Mouse (Mus musculus): ENCODE results near the gene Stk24. TPM values are rescaled to one million over a fixed set of nuclear protein-coding genes. Genes with fewer than 3 reads are reported as not detected.
A peak's percentile ranks its signal among the peaks of the same experiment; 100 is the strongest.
"Not testable (repeated sequence)": the region's sequence is repeated elsewhere in the genome, so short reads cannot be mapped to it uniquely, and the experiment has no call there.

Stk24 gene
- total and polyA plus RNA-seq, 2 experiments from 2014 or later = 15.0 to 18.7 TPM

GRCm38 (mm10) chr14:121417594-121417993, 37.8 kb upstream of the Stk24 start:
- Histone ChIP-seq H3K4me1 (ENCODE audit: insufficient read depth, low read length) (no peaks in the 10 kb centered on the region), H3K27ac (no peak overlapping the region), H3K27me3 (ENCODE audit: insufficient read depth, low read length) (no peaks in the 10 kb centered on the region), H3K4me2 (ENCODE audit: low read depth, low read length) (no peak overlapping the region), H3K9me3 (ENCODE audit: low read length) (no peaks in the 10 kb centered on the region), H3K36me3 (ENCODE audit: insufficient read depth, low read length) (no peaks in the 10 kb centered on the region), H3K4me3 (ENCODE audit: low read length) (no peak overlapping the region), H3K9ac (replicated peaks; ENCODE audit: low read length) (no peak overlapping the region)
- ATAC-seq (no peak), DNase-seq (ENCODE audit: low spot score) (peak; percentile 12)
- TF ChIP-seq CTCF (IDR thresholded peaks at IDR 0.05; ENCODE audit: low read depth) = no peak
- 74% methylated on average over 5 of the region's 5 CpGs for WGBS

DNA sequence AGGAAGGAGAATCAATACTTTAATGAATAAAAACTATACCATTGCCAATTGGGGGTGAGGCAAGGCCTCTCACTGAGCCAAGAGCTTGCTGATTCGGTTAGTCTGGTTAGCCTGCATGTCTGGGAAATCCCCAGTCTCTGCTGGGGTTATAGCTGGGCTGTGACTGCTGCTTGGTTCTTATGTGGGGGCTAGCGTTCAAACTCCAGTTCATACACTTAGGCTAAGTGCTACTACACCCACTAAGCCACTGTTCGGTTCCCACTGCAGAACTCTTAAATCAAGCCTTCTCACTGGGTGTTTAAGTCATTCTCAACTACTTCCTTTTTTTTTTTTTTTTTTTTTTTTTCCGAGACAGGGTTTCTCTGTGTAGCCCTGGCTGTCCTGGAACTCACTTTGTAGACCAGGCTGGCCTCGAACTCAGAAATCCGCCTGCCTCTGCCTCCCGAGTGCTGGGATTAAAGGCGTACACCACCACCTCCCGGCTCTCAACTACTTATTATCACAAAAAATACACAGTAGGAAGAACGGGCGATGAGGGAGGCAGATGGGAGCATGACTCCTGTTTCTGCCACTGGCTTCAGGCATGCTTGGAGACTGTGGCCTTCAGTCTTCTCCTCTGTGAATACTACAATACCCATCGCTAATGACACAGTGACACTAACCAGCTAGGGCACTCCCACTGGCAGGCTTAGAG, 37.0 kb upstream of the Stk24 start:
- Histone ChIP-seq H3K36me3 (ENCODE audit: insufficient read depth, low read length) (no peaks in the 10 kb centered on the region), H3K9ac (replicated peaks; ENCODE audit: low read length) (no peak overlapping the region), H3K9me3 (ENCODE audit: low read length) (no peaks in the 10 kb centered on the region), H3K4me1 (ENCODE audit: insufficient read depth, low read length) (no peaks in the 10 kb centered on the region), H3K27me3 (ENCODE audit: insufficient read depth, low read length) (no peaks in the 10 kb centered on the region), H3K4me3 (ENCODE audit: low read length) (no peak overlapping the region), H3K4me2 (ENCODE audit: low read depth, low read length) (no peak overlapping the region), H3K27ac (no peak overlapping the region)
- TF ChIP-seq CTCF (IDR thresholded peaks at IDR 0.05; ENCODE audit: low read depth) = no peak
- no peak for DNase-seq (ENCODE audit: low spot score)
- 88% methylated on average over 11 of the region's 12 CpGs for WGBS
- ATAC-seq = no peak

DNA sequence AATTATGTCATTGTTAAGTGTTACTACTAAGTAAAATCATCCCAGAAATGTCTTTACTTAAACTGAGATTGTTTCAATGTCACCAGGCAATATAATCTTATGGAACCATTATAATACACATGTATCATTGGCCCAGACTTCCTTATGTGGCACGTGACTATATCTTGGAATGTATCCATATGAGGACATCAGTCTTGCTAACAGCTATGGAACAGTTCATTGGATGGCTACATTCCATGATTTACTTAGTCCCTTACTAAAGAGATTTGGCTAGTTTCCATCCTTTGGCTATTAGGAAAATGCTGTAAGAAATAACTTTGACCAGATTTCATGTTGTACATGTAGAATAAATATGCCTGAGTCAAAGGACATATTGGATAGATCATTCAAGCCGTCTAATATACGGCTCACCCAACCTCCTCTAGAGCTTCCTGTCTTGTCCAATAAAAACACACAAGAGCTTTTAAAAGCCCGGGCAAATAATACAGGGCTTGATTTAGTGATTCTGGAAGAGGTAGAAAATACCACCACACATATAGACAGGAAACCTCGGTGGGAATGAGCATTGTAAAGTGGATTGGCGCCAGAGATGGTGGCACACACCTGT, 34.9 kb upstream of the Stk24 start:
- H3K4me3 ChIP-seq (ENCODE audit: low read length) = no peak overlapping the region
- H3K9me3 ChIP-seq (ENCODE audit: low read length) = no peaks in the 10 kb centered on the region
- H3K4me1 ChIP-seq (ENCODE audit: insufficient read depth, low read length) = no peaks in the 10 kb centered on the region
- ATAC-seq (no peak), DNase-seq (ENCODE audit: low spot score) (no peak)
- no peaks in the 10 kb centered on the region for H3K36me3 ChIP-seq (ENCODE audit: insufficient read depth, low read length)
- no peak overlapping the region for H3K9ac ChIP-seq (replicated peaks; ENCODE audit: low read length)
- H3K4me2 ChIP-seq (ENCODE audit: low read depth, low read length) = no peak overlapping the region
- H3K27ac ChIP-seq = no peak overlapping the region
- 84% methylated on average over 6 of the region's 6 CpGs for WGBS
- TF ChIP-seq CTCF (IDR thresholded peaks at IDR 0.05; ENCODE audit: low read depth) = no peak
- H3K27me3 ChIP-seq (ENCODE audit: insufficient read depth, low read length) = no peaks in the 10 kb centered on the region

DNA sequence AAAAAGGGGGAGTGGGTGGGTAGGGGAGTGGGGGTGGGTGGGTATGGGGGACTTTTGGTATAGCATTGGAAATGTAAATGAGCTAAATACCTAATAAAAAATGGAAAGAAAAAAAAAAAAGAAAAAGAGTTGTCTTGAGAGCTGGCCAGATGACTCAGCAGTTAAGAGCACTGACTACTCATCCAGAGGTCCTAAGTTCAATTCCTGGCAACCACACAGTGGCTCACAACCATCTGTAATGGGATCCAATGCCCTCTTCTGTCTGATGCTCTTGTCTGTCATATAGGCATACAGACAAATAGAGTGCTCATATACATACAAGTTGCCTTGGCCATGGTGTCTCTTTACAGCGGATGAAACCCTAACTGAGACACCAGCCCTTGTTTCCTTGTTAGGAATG, 33.9 kb upstream of the Stk24 start:
- ATAC-seq = not testable (repeated sequence)
- WGBS = 100% methylated on average over 1 of the region's 1 CpGs

GRCm38 (mm10) chr14:121408944-121409343, 29.1 kb upstream of the Stk24 start:
- WGBS = 83% methylated on average over 3 of the region's 3 CpGs

More for the DNA sequence above, 33.9 kb upstream of the Stk24 start:
- not testable (repeated sequence) for DNase-seq (ENCODE audit: low spot score); H3K4me2 ChIP-seq (ENCODE audit: low read depth, low read length); H3K9me3 ChIP-seq (ENCODE audit: low read length); H3K36me3 ChIP-seq (ENCODE audit: insufficient read depth, low read length); H3K4me3 ChIP-seq (ENCODE audit: low read length); H3K27me3 ChIP-seq (ENCODE audit: insufficient read depth, low read length); H3K9ac ChIP-seq (replicated peaks; ENCODE audit: low read length); H3K27ac ChIP-seq; H3K4me1 ChIP-seq (ENCODE audit: insufficient read depth, low read length)

DNA sequence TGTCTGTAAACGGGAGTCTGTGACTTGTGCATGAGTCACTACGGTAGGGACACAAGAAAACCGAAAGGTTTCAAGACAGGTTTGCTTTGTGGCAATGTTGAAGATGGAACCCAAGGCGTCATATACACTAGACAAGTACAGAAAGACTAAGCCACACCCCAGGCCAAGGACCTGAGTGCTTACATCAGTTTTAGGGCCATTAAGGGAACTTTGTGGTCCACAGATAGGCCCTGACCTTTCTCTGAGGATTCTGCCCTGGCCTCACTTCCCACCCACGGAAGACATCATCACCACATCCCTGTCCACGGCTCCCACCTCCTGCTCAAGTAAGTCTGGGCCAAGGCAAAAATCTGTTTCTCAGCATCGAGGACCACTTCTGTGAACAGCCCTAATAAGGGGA, 27.1 kb upstream of the Stk24 start:
- Histone ChIP-seq H3K36me3 (ENCODE audit: insufficient read depth, low read length) (no peaks in the 10 kb centered on the region), H3K9ac (replicated peaks; ENCODE audit: low read length) (no peak overlapping the region), H3K4me2 (ENCODE audit: low read depth, low read length) (no peak overlapping the region), H3K27ac (no peak overlapping the region), H3K9me3 (ENCODE audit: low read length) (no peaks in the 10 kb centered on the region), H3K4me1 (ENCODE audit: insufficient read depth, low read length) (no peaks in the 10 kb centered on the region), H3K27me3 (ENCODE audit: insufficient read depth, low read length) (no peaks in the 10 kb centered on the region), H3K4me3 (ENCODE audit: low read length) (no peak overlapping the region)
- TF ChIP-seq CTCF (IDR thresholded peaks at IDR 0.05; ENCODE audit: low read depth) = no peak
- ATAC-seq = no peak
- no peak for DNase-seq (ENCODE audit: low spot score)
- WGBS = 91% methylated on average over 7 of the region's 7 CpGs

More at GRCm38 (mm10) chr14:121408944-121409343, 29.1 kb upstream of the Stk24 start:
- Histone ChIP-seq H3K9ac (replicated peaks; ENCODE audit: low read length) (no peak overlapping the region), H3K9me3 (ENCODE audit: low read length) (no peaks in the 10 kb centered on the region), H3K27ac (no peak overlapping the region), H3K36me3 (ENCODE audit: insufficient read depth, low read length) (no peaks in the 10 kb centered on the region), H3K27me3 (ENCODE audit: insufficient read depth, low read length) (no peaks in the 10 kb centered on the region), H3K4me2 (ENCODE audit: low read depth, low read length) (no peak overlapping the region), H3K4me3 (ENCODE audit: low read length) (no peak overlapping the region), H3K4me1 (ENCODE audit: insufficient read depth, low read length) (no peaks in the 10 kb centered on the region)
- TF ChIP-seq CTCF (IDR thresholded peaks at IDR 0.05; ENCODE audit: low read depth) = no peak
- ATAC-seq = no peak
- no peak for DNase-seq (ENCODE audit: low spot score)

DNA sequence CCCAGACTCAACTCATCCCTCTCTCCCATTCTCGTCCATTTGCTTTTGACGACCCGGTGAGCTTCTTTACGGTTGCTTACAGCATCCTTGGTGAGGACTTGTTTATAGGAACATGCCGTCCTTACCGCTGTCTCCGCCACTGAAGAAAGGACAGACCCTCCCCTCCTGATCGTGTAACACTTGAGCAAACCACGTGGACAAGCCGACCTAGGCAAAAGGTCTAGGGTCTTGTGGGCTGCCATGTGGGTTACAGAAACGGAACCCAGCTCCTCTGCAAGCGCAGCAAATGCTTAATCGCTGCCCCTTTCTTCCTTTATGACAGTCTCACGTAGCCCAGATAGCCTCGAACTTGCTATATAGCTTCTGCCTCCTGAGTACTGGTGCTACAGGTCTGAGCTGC, 25.7 kb upstream of the Stk24 start:
- Histone ChIP-seq H3K9ac (replicated peaks; ENCODE audit: low read length) (no peak overlapping the region), H3K9me3 (ENCODE audit: low read length) (no peaks in the 10 kb centered on the region), H3K27ac (no peak overlapping the region), H3K27me3 (ENCODE audit: insufficient read depth, low read length) (no peaks in the 10 kb centered on the region), H3K4me2 (ENCODE audit: low read depth, low read length) (peak overlapping the region; percentile 50), H3K4me3 (ENCODE audit: low read length) (peak overlapping the region; percentile 14; the same call in 1 of the 2 replicates), H3K36me3 (ENCODE audit: insufficient read depth, low read length) (no peaks in the 10 kb centered on the region), H3K4me1 (ENCODE audit: insufficient read depth, low read length) (no peaks in the 10 kb centered on the region)
- 56% methylated on average over 15 of the region's 15 CpGs for WGBS
- ATAC-seq (peak; percentile 32; the same call in 1 of the 2 replicates), DNase-seq (ENCODE audit: low spot score) (no peak)
- TF ChIP-seq CTCF (IDR thresholded peaks at IDR 0.05; ENCODE audit: low read depth) = no peak

Measured in hindbrain, postnatal 0 days (tissue).